Mouse (Mus musculus) adrenal gland, adult 2 months (tissue): Measurements from ENCODE around the gene Gm13030. TPM values are rescaled to one million over a fixed set of nuclear protein-coding genes. Genes with fewer than 3 reads are reported as not detected.
A peak's percentile ranks its signal among the peaks of the same experiment; 100 is the strongest.
"Not testable (repeated sequence)": the region's sequence is repeated elsewhere in the genome, so short reads cannot be mapped to it uniquely, and the experiment has no call there.

Experiments used
- DNase-seq: peaks from one replicate; pipeline ENCODE4 v3.0.0; 2021
- long read RNA-seq: library from polyadenylated mRNA; stranded (forward); transcript quantifications from one replicate; pipeline ENCODE4 v2.0.0, GENCODE M21; 2021
- polyA plus RNA-seq: library from polyadenylated mRNA; depleted of rRNA; stranded (reverse); fragments of >200 nt; gene quantifications from 2 replicates; pipeline ENCODE4 v1.2.3, GENCODE M21; 2012; rRNA removed
- total RNA-seq, 2 experiments: library from RNA; stranded (reverse); gene quantifications; 2 replicates each; pipeline ENCODE4 v1.2.3; 2021

The Gm13030 gene
- not detected for total RNA-seq
- polyA plus RNA-seq = not detected in 2 replicates
- long read RNA-seq = 0 reads

GRCm38 (mm10) chr4:138873864-138874263, at the start of gene Gm13030:
Gene Gm13030, minus strand, starts transcription at chr4:138873964.
- DNase-seq = no peak

DNA sequence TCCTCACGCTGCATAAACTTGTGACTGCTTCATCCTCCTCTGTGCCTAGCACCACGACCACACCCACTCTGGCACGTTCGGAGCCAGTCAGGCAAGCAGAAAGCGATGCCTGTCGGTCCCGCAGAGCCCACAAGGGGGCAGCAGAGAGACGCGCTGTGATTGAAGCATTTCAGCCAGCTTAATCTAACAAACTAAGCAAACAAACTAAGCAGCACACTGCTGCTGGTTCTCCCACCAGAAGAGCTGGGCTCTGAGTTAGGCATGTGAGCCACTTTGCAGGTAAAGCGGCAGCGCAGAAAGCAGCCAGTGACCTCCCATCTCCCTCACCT, 48.3 kb upstream of the Gm13030 start:
- DNase-seq = peak; percentile 93

GRCm38 (mm10) chr4:138921254-138922130, 47.7 kb upstream of the Gm13030 start:
- no peak for DNase-seq

DNA sequence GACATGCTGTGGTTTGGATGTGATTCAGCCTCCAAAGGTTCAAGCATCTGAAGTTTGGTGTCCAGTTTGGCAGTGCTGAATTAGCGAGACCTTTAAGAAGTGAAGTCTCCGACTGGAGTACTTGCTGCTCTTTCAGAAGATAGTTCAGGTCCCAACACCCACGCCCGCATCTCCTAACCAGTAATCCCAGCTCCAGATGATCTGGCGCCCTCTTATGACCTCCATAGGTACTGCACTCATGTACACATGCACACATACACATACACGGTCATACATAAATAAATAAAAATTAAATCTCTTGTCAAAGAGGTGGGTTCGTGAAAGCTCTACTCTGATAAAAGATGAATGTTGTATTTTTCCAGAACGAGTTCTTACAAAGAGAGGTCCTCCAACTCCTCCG, 43.5 kb upstream of the Gm13030 start:
- DNase-seq = no peak

DNA sequence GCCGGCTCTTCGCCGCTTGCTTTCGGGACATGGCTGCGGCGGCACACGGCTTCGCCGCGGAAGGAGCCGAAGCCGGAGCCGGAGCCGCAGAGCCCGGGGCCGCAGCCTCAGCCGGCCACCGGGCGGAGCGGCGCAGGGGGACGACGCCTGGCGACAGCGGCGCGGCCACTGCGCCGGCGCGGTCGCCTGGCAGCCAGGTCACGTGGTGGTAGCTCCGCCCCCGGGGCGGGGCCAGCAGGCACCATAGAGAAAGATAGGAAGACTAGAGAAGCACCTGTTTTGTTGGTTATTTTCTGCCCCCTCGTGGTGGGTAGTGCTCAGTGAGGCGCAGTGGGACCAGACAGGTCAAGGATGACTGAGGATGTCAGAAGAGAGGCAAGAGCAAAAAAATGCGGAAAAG, 40.0 kb upstream of the Gm13030 start, which contains the start of gene Otud3:
Gene Otud3 (minus strand): TSS at position 149 of the 400 bp plus-strand sequence.
- peak; percentile 97 for DNase-seq

- DNase-seq = no peak
Observed at GRCm38 (mm10) chr4:138913141-138913787, 39.5 kb upstream of the Gm13030 start.

DNA sequence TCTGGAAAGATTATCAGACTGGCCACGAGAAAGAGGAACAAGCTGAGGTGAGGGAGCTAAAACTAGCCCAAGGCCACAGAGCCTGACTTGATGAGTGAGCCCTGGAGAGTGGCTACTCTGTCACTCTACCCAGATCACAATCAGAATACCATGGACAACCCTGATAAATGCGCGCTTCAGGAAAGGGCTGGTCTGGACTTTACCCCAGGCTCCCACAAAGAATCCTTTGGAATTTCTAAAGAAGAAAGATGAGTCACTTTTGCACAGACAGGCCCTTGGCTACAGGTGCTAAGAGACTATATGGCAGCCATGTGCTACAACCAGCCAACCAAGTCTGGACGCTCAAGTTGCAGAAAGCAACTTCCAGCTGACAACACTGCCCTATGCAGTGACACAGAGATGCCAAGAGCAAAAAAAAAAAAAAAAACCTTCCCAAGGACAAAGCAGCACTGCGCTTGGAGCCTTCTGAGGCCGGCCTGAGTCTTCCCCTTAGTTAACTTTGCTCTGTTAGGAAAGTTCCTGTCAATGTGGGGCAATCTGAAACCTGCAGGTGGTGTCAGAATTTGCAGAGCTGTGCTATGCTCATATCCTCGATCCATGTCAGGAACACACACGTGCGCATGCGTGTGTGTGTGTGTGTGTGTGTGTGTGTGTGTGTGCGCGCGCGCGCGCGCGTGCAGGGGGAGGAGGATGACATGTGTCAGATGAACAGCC, 32.0 kb upstream of the Gm13030 start:
- no peak for DNase-seq

GRCm38 (mm10) chr4:138899361-138899760, 25.6 kb upstream of the Gm13030 start:
- DNase-seq = no peak

- not testable (repeated sequence) for DNase-seq
Observed at GRCm38 (mm10) chr4:138893789-138894188, 20.0 kb upstream of the Gm13030 start.

DNA sequence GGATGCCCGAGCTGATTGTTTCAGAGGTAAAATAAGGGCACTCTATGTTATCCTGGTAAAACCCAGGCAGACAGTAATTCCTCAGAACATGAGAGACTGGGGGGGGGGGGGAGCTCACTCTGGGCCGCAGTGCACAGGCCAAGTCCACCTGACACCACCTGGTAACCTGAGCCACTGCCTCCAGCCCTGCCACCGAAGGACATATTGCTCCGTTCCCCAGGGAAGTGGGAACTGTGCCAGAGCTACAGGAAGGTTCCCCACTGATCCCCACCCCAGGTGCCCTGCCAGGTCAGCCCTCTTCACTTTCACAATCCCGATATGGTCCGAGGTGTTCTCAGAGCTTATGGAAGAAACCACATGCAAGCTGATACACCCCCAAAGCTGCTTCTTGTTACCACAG, 18.9 kb upstream of the Gm13030 start:
- no peak for DNase-seq

GRCm38 (mm10) chr4:138889635-138890034, 15.9 kb upstream of the Gm13030 start:
- no peak for DNase-seq

GRCm38 (mm10) chr4:138889165-138889564, 15.4 kb upstream of the Gm13030 start:
- no peak for DNase-seq

- DNase-seq = peak; percentile 78
Observed at GRCm38 (mm10) chr4:138884261-138884660, 10.5 kb upstream of the Gm13030 start.

- DNase-seq = no peak
Observed at GRCm38 (mm10) chr4:138882179-138882578, 8.4 kb upstream of the Gm13030 start.

DNA sequence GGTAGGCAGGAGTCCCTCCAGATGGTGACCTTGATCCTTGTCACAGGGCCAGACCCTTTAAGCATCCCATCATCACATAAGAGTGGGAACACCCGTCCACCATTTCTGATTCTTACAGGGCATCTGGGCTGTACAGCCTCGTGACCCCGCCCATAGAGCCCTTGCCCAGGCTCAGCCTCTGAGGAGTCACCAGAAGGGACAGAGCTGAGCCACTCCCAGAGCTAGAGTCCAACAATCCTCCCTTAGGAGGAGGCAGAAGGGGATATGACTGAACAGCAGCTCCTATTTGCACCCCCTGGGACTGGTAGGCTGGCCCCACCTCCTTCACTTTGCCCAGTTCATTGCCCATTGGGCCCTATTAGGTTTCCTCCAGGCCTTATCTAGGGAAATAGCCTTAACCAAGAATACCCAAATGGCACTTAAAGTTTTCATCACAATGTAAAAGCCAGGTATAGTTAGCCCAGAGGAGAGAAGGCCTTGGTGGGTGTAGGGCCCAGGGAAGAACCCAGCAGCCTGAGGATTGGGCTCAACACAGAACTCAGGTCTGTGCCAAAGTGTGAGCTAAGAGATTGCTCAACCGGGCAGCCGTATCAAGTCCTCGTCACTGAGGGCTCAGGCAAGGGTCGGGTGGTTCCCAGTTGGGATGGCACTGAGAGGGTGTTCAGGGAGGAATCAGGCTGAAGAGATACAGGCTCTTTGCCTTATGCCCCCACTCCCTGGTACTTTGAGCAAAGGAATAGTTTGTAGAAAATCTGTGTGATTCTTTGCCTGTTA, 7.2 kb upstream of the Gm13030 start:
- peak; percentile 45 for DNase-seq

DNA sequence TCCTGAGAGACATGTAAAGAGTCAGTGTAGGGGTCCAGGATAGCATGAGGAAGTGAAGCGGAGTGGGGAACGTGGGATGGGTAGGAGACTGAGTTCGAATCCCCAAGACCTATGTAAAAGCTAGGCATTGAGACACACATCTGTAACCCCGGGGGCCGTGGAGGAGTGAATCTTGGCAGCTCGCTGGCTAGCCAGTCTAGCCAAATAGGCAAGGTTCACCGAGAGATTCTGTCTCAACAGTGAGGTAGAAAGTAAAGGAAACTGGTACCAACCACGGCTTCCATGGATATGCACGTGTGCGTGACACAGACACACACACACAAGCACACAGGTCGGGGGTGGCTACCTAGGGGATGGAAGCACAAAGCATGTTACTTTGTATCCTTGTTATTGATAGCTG, 6.0 kb upstream of the Gm13030 start:
- no peak for DNase-seq

DNA sequence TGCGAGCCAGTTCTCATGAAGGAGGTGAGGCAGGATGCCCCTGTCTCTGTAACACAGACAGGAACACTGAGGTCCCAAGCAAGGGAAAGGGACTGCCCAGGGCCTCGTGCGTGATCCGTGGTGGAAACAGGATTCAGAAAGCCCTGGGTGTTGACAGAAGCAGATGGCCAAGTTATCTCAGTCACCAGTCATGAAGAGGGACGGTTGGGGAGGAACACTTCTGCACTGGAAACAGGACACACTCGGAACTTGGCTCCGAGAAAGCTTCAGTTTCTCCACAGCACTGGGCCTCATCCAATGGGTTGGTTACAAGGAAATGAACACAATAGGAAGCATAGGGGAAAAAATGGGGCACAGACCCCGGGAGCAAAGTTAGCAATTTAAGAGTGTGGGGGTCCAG, 5.0 kb upstream of the Gm13030 start:
- DNase-seq = no peak

- DNase-seq = peak; percentile 59
Observed at GRCm38 (mm10) chr4:138877731-138878130, 4.0 kb upstream of the Gm13030 start, which contains the start of gene Pla2g2e. Gene Pla2g2e, plus strand, starts transcription at chr4:138877942.

DNA sequence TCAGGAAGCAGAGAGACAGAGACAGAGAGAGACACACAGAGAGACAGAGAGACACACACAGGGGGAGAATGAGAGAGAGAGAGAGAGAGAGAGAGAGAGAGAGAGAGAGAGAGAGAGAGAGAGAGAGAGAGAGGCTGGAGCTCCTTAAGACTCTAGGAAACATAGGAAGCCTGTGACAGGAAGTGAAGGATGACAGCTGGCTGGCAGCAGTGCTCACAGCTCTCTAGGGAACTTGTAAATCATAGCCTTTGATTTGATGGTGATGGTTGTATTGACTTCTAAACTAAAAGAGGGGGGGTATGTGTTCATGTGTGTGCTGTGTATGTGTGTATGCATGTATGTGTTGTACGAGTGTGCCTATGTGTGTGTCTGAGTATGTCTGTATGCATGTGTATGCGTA, 2.2 kb upstream of the Gm13030 start:
- DNase-seq = no peak

DNA sequence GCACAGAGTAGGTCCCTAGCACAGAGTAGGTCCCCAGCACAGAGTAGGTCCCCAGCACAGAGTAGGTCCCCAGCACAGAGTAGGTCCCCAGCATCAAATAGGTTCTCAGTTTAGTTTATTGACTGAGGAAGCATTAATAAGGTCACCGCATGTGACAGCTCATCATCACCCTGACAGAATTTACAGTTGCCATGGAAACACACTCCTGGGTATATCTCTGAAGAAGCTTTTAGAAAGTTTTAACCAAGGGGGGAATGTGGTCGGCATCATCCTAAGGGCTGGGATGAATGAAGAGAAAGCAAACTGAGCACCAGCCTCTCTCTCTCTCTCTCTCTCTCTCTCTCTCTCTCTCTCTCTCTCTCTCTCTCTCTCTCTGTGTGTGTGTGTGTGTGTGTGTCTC, 1.5 kb upstream of the Gm13030 start:
- DNase-seq = not testable (repeated sequence)

DNA sequence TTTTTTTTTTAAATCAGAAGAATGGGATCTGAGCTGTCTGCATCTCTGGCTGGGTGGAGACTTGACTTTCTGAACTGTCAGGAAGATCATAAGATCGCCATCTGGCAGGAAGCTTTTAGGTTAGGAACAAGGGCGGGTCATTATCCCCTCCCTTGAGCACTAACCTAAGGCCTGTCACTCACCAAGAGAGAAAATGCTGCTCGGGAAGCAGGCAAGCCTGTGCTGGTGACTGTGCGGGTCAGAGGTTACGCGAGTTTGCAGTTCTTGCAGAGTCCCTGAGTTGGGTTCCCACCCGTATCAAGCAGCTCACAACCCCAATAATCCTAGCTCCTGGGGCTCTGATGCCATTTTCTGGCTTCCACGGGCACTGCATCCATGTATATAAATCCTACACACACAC, 5.1 kb downstream of the Gm13030 start:
- DNase-seq = no peak

DNA sequence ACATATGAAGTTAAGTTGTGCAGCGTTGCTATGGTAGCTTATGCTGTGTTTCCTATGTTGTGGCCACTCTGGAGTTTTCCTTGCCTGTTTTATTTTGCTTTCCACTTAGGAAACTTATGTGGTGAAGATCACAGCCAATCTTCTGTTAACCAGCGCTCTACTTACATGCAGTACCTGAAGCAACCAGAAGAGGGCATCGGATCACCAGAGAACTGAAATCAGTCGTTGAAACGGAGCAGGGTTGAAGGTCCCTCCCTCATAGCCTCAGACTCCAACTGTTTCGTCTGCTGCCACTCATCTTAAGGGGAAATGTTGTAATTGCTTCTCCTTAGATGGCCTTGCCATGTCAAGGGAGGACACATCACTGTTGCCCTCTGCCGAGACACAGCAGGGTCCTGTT, 7.4 kb downstream of the Gm13030 start:
- DNase-seq = peak; percentile 63
